In the genomic region with DNA sequence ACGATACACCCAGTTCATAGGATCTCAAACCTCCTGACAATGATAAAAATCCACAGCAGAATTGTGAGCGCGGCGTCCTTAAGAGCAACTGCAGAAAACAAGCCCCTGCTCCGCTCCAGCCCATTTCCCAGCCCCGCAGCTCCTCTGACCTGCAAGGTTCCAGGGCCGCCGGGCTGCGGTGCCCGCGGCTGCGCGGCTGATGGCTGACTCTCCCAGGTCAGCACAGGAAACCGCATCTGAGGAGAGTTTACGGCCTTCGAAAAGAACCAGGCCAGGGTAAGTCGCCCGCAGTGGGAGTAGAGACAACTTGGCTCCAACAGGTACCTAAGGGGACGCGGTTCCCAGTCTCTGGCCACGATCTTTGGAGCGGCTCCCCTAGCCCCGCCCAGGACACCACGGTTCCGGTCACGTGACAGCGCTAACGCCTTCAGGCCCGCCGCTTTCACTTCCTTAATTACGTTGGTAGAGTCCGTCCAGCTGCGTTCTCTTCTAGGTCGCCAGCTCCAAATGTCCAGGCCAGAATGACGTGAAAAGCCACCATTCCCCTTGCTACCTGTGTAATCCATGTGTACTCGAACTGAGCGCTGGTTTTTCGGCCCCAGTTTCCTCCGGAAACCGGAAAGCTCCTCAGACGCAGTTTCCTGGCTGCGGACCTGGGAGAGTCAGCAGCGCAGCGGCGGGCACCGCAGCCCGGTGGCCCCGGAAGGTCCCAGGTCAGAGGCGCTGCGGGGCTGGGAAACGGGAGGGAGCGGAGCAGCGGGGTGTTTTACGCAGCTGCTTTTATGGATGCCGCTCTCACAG, we compare ENCODE assay signal across 8 mouse cellular contexts. TPM values are rescaled to one million over a fixed set of nuclear protein-coding genes. Genes with fewer than 3 reads are reported as not detected.
DNase-seq lines count a peak whose midpoint lies in the region; ATAC-seq lines count a peak whose summit lies in the region.
"Not testable (repeated sequence)": the region's sequence is repeated elsewhere in the genome, so short reads cannot be mapped to it uniquely, and the experiment has no call there.

A gene (minus strand): TSS at position 358 of the 801 bp plus-strand sequence.
A gene (plus strand): TSS at position 446 of the 801 bp plus-strand sequence.

- peak; percentile 99 for ATAC-seq in heart, embryonic 15.5 days (replicated peaks; ENCODE audit: insufficient number of reproducible peaks, insufficient read depth, low FRiP score, low read depth)
- peak; percentile 99 for ATAC-seq in liver, embryonic 13.5 days (ENCODE audit: low read depth)
- peak; percentile 98 for ATAC-seq in stomach, embryonic 14.5 days (ENCODE audit: insufficient number of reproducible peaks, insufficient read depth, low FRiP score, low read depth)

- peaks cover 17% of the 10 kb centered on the region for H3K9me3 ChIP-seq in forebrain, embryonic 10.5 days
- H3K9me3 ChIP-seq in heart, embryonic 15.5 days (replicated peaks); liver, embryonic 13.5 days (replicated peaks); stomach, embryonic 14.5 days (ENCODE audit: control insufficient read depth, low read depth, low read length): not testable (repeated sequence)

- H3K4me3 ChIP-seq in forebrain, embryonic 10.5 days: peak within 1 kb of the TSS; percentile 66
- peak within 1 kb of the TSS; percentile 84 for H3K4me3 ChIP-seq in heart, embryonic 15.5 days
- H3K4me3 ChIP-seq in liver, embryonic 13.5 days (replicated peaks): peak within 1 kb of the TSS; percentile 75
- peak within 1 kb of the TSS; percentile 59 for H3K4me3 ChIP-seq in stomach, embryonic 14.5 days (ENCODE audit: low read depth, low read length)

- H3K4me1 ChIP-seq in forebrain, embryonic 10.5 days: peaks cover 19% of the 10 kb centered on the region
- not testable (repeated sequence) for H3K4me1 ChIP-seq in heart, embryonic 15.5 days (replicated peaks); stomach, embryonic 14.5 days (ENCODE audit: control insufficient read depth, insufficient read depth, low read length)
- peaks cover 26% of the 10 kb centered on the region for H3K4me1 ChIP-seq in liver, embryonic 13.5 days (replicated peaks)

- H3K4me2 ChIP-seq in heart, embryonic 15.5 days: peak within 1 kb of the TSS; percentile 61
- peak within 1 kb of the TSS; percentile 73 for H3K4me2 ChIP-seq in liver, embryonic 13.5 days
- H3K4me2 ChIP-seq in stomach, embryonic 14.5 days (replicated peaks; ENCODE audit: low read depth, low read length): peak within 1 kb of the TSS; percentile 51

- H3K27me3 ChIP-seq in forebrain, embryonic 10.5 days (ENCODE audit: poor library complexity, severe bottlenecking); heart, embryonic 15.5 days; liver, embryonic 13.5 days; stomach, embryonic 14.5 days (ENCODE audit: control insufficient read depth, insufficient read depth, low read length): not testable (repeated sequence)

- under 1% methylated on average over 45 of the region's 55 CpGs for WGBS in forebrain, embryonic 10.5 days
- under 1% methylated on average over 46 of the region's 55 CpGs for WGBS in heart, embryonic 15.5 days
- under 1% methylated on average over 44 of the region's 55 CpGs for WGBS in liver, embryonic 13.5 days (ENCODE audit: insufficient replicate concordance)
- under 1% methylated on average over 41 of the region's 55 CpGs for WGBS in stomach, embryonic 14.5 days

- H3K9ac ChIP-seq in heart, embryonic 15.5 days: peak within 1 kb of the TSS; percentile 81
- H3K9ac ChIP-seq in liver, embryonic 13.5 days: peak within 1 kb of the TSS; percentile 82
- peak within 1 kb of the TSS; percentile 69 for H3K9ac ChIP-seq in stomach, embryonic 14.5 days (replicated peaks; ENCODE audit: low read depth, low read length)

- DNase-seq in CD4-positive, CD25-positive, alpha-beta regulatory T cell, adult 2 months (ENCODE audit: low read depth, low spot score): peak; percentile 80
- peak; percentile 60 for DNase-seq in c-Kit-negative CD71-positive TER-119-positive erythroid progenitor cells, embryonic 14.5 days (ENCODE audit: low read depth, low spot score)
- peak; percentile 70 for DNase-seq in forebrain, embryonic 10.5 days (ENCODE audit: extremely low spot score, low spot score)
- DNase-seq in kidney, postnatal 14 days: peak; percentile 80
- peak; percentile 37 for DNase-seq in liver, embryonic 13.5 days
- DNase-seq in natural killer cell, adult 2 months (ENCODE audit: low spot score in 2 of 2): peak; percentile 70 to 77

- H3K36me3 ChIP-seq in forebrain, embryonic 10.5 days (replicated peaks): peaks cover 11% of the 10 kb centered on the region
- H3K36me3 ChIP-seq in heart, embryonic 15.5 days; liver, embryonic 13.5 days; stomach, embryonic 14.5 days (ENCODE audit: control insufficient read depth, insufficient read depth, low read length): not testable (repeated sequence)

- peak within 1 kb of the TSS; percentile 90 for H3K27ac ChIP-seq in forebrain, embryonic 10.5 days
- H3K27ac ChIP-seq in heart, embryonic 15.5 days: peak within 1 kb of the TSS; percentile 91
- H3K27ac ChIP-seq in liver, embryonic 13.5 days: peak within 1 kb of the TSS; percentile 94
- peak within 1 kb of the TSS; percentile 86 for H3K27ac ChIP-seq in stomach, embryonic 14.5 days (ENCODE audit: low read length)

RNA-seq across cellular contexts. Expression of the first gene that starts in this region (rescaled TPM):
- 22.0 and 23.0 TPM in 2 replicates for polyA plus RNA-seq in forebrain, embryonic 10.5 days (2016; fragmentation: Nextera tagmentation; extraction: Ambion mirVana)
- 10.7 and 12.2 TPM in 2 replicates for polyA plus RNA-seq in heart, embryonic 15.5 days (2015; fragmentation: Nextera tagmentation; extraction: Ambion mirVana)
- polyA plus RNA-seq in liver, embryonic 13.5 days (2015; fragmentation: Nextera tagmentation; extraction: Ambion mirVana): 8.8 and 11.9 TPM in 2 replicates
- polyA plus RNA-seq in stomach, embryonic 14.5 days (2014; fragmentation: Nextera tagmentation; extraction: Ambion mirVana): 27.4 and 27.7 TPM in 2 replicates

RNA-seq across cellular contexts. Expression of the second gene that starts in this region (rescaled TPM):
- polyA plus RNA-seq in forebrain, embryonic 10.5 days (2016; fragmentation: Nextera tagmentation; extraction: Ambion mirVana): 14.4 and 15.1 TPM in 2 replicates
- 12.8 and 13.7 TPM in 2 replicates for polyA plus RNA-seq in heart, embryonic 15.5 days (2015; fragmentation: Nextera tagmentation; extraction: Ambion mirVana)
- polyA plus RNA-seq in liver, embryonic 13.5 days (2015; fragmentation: Nextera tagmentation; extraction: Ambion mirVana): 5.3 and 7.9 TPM in 2 replicates
- polyA plus RNA-seq in stomach, embryonic 14.5 days (2014; fragmentation: Nextera tagmentation; extraction: Ambion mirVana): 19.2 and 21.3 TPM in 2 replicates

Comparison
In these comparisons a context has a peak if more than half of its experiments do, and no peak if none do; other contexts are left out.
1. Peak in every context shown above with its lines: DNase-seq, ATAC-seq, H3K4me3 ChIP-seq and H3K27ac ChIP-seq.